Mouse (Mus musculus): Measurements from ENCODE around the gene Gpr150. TPM values are rescaled to one million over a fixed set of nuclear protein-coding genes. Genes with fewer than 3 reads are reported as not detected.
A peak's percentile ranks its signal among the peaks of the same experiment; 100 is the strongest.

Gpr150 gene
- 1 to 10 TPM; 2.8 to 2.9 TPM for total RNA-seq (2021)

DNA sequence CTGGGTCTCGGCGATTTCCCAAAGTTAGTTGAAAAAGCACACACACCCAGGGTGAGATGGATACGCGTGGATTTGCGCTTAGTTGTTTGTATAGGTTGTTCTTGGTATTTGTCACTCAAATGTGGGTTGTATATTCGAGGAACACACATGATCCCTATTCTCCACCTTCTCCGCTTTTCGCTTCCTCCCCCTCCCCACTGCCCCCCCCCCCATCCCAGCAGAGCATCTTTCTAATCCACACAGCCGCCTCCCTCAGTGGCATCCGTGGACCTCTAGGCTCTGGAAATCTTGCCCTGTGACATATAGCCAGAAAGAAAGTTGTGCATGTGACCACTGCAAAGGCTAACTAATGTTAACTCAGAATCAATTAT lies at the start of gene Gpr150:
Gene Gpr150, minus strand, starts transcription at position 101 of the 371 bp plus-strand sequence.
- no peak for DNase-seq
- intact Hi-C loops (cut with DNase I) = no loop called here

DNA sequence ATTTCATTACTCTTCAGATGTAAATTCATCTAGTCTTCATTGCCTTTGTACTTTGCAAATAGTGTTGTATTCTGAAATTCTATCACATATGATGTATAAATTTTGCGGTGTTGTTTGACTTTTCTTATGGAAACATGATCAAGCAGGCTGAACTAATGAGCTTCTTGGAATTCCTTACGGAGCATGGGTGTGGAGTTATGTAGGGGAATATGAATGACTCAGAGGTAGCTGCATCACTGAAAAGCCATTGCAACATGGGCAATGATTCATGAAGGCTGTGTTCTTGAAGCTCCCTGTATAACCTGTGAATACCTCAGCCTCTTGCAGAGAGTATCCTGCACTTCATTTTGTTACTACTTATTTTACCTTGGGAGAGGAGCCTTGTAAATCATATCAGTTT lies 45.2 kb upstream of the Gpr150 start:
- DNase-seq = no peak
- intact Hi-C loops (cut with DNase I) = no loop called here

DNA sequence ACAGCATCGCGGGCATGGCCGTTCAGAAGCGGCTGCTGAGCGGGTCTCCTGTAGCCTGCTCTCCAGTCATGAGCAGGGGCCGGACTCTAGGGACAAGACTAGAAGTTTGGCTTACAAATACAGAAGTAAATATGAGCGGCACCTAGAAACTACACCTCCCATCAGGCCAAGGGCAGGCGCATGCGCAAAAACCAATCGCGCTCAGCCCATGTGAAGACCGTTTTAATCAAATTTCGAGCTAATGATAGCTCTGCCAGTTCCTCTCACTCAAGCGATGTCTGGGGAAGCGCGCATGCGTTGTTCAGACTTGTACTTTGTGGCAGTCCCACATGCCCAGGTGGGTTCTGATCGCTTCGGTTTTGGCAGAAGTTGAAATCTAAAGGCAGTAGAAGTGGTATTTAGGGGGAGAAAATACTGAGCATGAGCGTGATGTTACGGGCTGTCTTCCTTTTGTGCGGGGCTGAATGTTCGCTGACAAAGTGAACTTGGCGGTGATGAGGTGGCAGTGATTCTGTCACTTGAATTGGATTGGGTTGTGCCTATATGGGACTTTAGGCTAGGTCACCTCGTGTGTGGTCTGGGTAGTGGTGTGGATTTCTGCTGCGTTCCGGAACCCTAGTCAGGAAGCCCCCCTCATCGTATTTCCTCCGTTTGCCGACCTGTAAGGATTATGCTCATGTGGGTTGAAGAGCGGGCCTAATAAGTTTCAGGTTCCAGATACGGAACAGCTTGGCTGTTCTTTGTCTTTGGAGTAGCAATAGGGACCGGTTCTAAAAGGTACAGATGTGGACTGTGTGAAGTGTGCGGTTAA lies 41.9 kb upstream of the Gpr150 start, which contains the start of the genes Arsk and Ttc37:
Gene Arsk, minus strand, starts transcription at position 168 of the 811 bp plus-strand sequence.
Gene Ttc37, plus strand, starts transcription at position 242 of the 811 bp plus-strand sequence.
- intact Hi-C loops (cut with DNase I) = no loop called here
- DNase-seq = peak; percentile 95

DNA sequence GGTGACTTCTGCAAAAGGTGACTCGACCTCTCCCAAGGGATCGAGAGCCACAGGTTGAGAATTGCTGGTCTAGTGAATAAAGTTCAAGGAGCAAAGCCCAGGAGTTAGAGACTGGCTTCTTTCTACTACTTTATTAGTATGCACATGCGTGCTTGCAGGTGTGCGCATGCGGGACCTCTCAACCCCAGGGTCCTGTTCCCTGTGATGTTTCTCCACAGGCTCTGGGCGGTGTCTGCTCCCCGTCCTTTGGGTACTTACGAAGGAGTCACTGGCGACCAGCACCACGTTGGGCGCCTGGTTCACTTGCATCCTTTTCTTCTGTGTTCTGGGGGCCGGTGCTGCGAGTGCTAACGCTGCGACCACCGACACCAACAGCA lies 41.3 kb upstream of the Gpr150 start:
- intact Hi-C loops (cut with DNase I) = no loop called here

DNA sequence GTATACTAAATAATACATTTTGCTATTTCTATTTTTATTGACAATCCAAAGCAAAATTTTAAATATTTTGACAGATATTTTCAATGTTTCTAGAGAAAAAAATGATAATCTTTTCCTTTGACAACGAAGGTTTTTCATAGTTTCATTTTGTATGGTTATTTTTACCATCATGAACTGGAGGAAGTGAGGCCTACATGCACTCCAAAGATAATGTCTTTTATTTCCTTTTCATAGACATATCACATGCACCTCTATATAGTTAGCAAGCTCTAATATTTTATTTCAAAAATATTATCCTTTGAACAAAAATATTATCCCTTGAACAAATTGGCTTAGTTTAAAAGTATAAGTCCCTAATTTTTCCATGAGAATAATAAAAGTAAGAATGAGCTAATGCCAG lies 17.5 kb upstream of the Gpr150 start:
- intact Hi-C loops (cut with DNase I) = no loop called here
- DNase-seq = no peak

More for the DNA sequence above, 41.3 kb upstream of the Gpr150 start:
- no peak for DNase-seq

DNA sequence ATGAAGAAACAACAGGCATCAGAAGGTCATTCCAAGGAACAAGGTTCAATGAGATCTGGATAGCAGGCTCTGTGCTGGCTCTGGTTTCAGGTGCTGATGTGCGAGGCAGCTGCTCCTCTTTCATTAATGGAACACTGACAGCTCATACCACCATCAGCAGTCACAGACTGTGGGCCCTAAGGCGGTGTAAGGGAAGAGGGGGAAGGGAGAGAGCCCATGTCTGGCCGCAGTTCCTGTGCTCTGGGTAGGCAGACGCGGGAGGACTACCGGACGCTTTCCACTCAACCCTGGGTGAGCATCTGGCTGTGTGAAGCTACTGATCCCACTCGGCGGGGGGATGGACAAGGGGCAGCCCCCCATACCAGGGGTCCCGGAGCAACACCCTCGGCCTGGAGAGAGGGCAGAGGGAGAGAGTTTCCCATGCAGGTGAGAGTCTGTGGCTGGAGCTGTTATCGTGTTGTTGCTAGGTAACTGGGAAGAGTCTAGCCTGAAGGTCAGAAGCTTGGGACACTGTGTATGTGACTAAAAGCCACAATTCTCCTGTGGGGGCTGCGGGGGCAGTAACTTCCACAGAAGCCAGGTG lies 7.7 kb upstream of the Gpr150 start:
- no peak for DNase-seq
- intact Hi-C loops (cut with DNase I) = no loop called here

DNA sequence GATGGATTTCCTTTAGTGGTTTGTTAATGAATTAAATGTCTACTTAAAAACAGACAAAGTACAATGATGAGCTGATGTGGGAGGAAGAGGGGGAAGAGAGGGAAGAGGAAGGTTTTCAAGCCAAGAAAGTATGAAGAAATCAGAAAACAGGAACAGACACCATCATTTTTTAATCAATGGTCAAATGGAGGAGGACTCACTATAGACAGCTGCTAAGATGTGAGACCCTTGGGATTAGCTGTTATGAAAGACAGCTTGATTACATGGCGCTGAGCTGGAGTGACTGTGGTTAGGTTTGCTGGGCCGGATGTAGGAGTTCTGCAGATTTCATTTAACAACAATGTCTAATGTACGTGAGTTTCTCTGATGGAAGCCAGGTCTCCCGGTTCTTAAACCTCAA lies 6.8 kb upstream of the Gpr150 start:
- no peak for DNase-seq
- intact Hi-C loops (cut with DNase I) = no loop called here

DNA sequence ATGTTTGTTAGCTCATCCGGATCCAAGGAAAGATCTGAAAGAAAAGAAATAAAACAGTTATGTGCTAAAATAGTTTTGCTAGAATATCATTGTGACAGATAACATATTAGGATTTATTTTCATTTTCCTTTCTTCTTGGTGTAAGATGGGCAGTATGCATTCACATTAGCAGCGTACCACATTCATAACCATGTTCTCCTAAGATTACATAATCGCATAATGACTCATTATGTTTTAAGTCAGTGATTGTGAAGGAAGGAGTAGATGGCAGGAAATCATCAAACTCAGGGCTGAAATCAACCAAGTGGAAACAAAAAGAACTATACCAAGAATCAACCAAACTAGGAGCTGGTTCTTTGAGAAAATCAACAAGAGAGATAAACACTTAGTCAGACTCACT lies 5.8 kb upstream of the Gpr150 start:
- intact Hi-C loops (cut with DNase I) = no loop called here
- no peak for DNase-seq

DNA sequence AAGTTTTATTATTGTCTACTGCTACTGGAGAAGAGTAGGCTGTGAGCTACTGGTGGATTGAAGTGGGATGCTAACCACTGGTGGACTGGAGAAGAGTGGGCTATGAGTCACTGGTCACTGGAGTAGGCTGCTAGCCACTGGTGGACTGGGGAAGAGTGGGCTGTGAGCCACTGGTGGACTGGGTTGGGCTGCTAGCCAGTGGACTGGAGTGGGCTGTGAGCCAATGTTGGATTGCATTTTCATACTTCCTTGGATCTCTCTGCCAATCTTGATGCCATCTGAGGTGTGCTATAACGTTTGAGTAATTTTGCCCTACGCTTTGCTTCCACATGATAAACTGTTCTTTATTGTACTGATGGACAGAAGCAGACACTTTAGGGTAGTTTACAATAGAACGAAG lies 5.3 kb upstream of the Gpr150 start:
- intact Hi-C loops (cut with DNase I) = no loop called here

DNA sequence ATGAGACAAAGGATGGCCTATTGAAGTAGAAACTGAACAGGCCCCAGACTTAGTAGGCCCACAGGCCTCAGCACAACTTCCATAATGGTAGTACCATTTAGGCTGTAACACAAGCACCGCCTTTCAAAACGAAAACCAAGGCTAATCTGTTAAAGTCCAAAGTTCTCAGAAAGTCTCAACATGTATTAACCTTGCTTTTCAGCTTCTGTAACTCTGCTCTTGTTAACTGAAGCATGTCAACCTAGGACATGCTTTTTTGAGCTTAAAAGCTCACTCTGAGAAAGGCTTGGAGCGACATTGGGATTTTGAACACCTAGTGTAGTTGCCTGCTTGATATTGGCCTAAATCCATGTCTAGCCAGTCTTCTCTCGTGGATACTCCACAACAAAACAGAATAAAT lies 2.8 kb upstream of the Gpr150 start:
- intact Hi-C loops (cut with DNase I) = no loop called here
- DNase-seq = no peak

More for the DNA sequence above, 5.3 kb upstream of the Gpr150 start:
- DNase-seq = peak; percentile 8

DNA sequence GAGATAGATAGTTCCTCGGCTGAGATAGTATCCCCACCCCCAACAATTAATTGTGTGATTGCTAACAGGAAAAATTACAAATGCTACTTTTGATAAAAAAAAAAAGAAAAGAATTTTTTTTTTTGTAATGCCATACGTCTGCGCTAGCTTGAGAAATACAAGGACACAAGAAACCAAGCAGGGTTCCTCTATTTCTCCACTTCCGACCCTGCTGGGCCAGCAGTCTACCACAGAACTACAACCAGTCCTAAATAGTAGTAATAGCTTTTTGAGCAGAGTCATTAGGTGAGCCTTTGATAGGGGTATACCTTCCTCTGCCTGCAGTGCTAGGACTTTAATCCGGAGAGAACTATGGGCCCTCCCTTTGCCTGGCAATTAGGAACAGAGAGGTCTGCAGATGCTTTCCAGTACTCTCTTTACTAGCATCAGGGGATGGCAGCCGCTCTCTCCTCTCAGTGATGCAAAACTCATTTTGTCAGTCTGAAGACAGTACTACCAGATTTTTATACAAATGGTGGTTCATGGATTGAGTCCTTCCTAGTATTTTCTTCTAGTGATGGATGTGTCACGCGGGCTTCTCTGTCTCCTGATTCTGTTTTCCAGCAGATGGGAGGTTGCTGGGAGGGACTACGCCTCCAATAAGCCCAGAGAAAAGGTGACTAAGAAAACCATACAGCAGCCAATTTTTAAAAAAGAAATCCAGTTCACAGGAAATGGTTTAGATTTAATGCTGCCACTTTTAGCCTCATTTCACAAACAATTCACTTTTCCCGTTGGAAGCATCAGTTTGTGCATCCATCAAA lies 672 bp upstream of the Gpr150 start:
- intact Hi-C loops (cut with DNase I) = no loop called here
- DNase-seq = no peak

DNA sequence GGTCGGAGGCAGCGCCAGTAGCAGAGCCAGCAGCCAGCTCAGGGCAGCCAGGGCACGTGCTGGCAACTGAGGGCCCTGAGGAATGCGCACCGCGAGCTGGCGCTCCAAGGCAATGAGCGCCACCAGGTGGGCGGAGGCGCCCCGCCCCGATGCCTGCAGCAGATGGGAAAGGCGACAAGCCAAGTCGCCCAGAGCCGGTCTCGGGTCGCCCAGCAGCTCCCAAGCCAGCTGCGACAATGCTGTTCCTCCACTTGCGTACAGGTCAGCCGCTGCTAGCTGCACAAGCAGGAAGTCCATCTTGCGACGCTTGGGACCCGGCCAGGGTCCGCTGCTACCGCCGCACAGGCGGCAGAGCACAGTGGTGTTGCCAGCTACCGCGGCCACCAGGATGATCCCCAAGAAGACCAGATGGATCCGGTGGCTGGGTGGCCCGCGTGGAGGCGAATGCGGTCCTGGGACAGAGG lies 503 bp downstream of the Gpr150 start:
- peak; percentile 77 for DNase-seq
- intact Hi-C loops (cut with DNase I) = no loop called here

DNA sequence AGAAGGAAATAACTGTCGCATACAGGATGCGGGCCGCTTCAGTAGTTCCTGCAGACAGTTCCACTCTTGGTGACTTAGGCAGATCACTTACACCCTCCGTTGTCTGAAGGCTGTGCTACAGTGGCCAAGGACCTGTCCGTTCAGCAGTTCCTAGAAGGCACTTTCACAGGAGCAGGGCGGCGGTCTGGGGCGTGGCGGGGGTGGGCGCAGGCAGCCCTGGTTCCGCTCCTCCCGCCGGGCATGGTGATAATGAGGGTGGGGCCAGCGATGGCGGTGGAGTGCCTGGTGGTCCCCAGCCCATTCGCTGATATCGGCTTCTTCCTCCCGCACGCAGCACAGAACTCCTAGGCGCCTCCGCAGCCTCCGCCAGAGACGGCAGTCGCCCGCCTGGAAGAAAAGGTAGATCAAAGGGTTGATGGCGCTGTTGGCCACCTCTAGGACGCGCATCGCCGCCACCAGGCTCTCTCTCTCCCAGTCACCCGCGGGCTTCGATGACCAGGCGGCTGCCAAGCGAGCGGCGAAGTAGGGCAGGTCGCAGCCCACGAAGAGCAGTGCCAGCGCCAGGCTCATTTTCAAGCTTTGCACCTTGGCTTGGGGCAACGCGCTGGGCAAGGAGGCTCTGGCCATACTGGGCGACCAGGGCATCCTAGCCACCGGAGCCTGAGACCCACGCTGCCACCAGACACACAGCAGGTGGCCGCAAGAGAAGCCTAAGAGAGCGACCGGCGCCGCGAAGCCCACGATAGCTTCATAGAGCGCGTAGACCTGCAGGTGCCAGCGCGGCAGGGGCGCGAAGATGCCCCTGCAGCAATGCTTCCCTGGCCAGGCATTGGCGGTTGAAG lies 1.2 kb downstream of the Gpr150 start:
- intact Hi-C loops (cut with DNase I) = no loop called here

DNA sequence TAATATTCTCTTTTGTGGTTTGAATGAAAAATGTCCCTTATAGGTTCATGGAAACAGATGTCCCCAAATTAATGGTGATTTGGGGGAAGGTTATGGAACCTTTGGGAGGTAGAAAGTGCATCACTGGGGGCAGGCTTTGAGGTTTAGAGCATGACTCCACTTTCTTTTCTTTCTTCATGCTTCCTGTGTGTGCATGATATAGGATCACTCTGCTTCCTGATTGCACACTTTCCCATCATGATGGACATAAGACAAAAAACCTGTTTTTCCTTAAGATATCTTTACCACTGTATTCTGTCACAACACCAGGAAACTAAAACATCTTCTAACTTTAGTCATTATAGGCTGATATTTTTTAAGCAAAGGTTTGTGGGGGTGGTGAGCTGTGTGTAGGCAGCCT lies 11.8 kb downstream of the Gpr150 start:
- intact Hi-C loops (cut with DNase I) = no loop called here
- no peak for DNase-seq

More for the DNA sequence above, 1.2 kb downstream of the Gpr150 start:
- peak; percentile 37 for DNase-seq

DNA sequence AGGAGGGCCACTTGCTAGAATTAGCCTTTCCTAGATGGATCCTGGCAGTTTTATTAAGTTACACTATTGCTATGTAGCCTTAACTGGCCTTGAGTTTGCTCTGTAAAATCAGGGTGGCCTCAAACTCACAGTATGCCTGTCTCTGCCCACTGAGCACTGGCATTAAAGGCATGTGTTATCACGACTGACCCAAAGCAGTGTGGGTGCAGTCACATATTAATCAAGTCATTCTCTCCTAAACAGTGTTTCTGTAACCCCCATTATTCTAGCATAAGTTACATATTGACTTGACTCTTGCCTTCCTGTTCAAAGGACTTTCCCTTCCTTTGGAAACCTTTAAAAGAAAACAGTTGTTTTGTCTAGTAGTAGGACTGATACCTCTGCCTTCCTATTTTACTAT lies 14.3 kb downstream of the Gpr150 start:
- intact Hi-C loops (cut with DNase I) = no loop called here
- DNase-seq = no peak

DNA sequence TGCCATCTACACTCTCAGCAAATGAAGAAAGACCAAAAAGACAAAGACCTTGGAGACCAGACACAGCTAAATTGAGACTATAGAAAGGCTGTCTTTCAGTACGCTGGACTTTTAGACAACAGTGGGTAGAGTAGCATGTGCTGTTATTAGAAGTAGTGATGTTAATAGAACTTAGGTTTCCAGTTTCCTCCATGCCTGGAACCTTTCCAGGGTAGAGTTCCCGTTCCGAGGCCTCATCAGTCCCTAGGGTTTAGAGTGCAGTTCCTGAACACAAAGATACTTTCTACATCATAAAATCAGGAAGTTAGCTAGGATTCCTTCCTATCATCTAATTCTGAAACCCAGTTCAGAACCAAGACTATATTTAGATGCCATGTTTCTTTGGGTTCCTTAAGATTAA lies 32.2 kb downstream of the Gpr150 start:
- DNase-seq = no peak
- intact Hi-C loops (cut with DNase I) = loop anchor here (5.0 to 10.0 kb wide), 3 partner anchors 147 to 797 kb away; no protein-coding TSS in a partner anchor

DNA sequence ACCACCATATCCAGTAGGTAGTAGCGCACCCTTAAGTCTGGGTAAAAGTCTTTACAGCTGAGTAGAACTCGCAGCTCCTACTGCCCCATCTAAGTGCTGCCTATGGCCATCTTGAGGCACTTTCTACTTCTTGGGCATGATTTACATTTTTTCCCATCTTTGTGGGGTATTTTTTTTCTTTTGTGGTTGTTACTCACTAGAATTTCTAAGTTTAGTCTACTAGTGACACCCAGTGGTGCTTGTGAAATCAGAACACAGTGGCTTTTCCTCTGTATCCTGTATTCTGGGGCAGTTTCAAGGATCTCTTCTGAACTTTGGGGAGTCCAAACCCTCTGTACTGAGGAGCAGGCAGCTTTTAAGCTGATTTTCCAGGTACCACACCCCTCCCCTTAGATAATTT lies 35.0 kb downstream of the Gpr150 start:
- intact Hi-C loops (cut with DNase I) = loop anchor here (5.0 to 10.0 kb wide), 3 partner anchors 144 to 794 kb away; no protein-coding TSS in a partner anchor
- DNase-seq = no peak

DNA sequence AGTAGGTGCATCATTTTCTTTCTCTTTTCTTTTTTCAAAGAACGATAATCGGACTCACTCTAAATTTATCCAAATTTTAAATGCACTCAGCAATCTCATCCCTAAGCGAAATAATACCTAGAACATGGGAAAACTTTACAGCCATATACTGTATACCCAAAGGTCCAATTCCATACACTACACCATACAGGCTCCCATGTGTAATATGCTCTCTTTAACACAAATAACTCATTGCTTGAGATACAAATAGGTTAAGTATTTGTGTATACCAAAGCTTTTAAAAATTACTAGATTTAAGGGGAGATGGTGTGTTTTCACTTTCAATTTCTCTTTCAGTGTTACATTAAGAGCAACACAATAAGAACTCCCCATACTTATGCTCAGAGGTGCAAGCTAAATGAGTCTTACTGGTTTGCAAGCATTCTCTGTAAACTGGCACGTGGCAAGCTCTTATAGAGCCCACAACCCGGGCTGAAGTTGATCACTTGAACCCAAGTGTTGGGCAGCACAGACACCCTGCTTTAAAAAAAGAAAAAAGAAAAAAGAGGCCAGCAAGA lies 37.9 kb downstream of the Gpr150 start:
- intact Hi-C loops (cut with DNase I) = loop anchor here (5.0 kb wide), 1 partner anchor 77 kb away; the partner anchor contains the start of gene Rhobtb3

DNA sequence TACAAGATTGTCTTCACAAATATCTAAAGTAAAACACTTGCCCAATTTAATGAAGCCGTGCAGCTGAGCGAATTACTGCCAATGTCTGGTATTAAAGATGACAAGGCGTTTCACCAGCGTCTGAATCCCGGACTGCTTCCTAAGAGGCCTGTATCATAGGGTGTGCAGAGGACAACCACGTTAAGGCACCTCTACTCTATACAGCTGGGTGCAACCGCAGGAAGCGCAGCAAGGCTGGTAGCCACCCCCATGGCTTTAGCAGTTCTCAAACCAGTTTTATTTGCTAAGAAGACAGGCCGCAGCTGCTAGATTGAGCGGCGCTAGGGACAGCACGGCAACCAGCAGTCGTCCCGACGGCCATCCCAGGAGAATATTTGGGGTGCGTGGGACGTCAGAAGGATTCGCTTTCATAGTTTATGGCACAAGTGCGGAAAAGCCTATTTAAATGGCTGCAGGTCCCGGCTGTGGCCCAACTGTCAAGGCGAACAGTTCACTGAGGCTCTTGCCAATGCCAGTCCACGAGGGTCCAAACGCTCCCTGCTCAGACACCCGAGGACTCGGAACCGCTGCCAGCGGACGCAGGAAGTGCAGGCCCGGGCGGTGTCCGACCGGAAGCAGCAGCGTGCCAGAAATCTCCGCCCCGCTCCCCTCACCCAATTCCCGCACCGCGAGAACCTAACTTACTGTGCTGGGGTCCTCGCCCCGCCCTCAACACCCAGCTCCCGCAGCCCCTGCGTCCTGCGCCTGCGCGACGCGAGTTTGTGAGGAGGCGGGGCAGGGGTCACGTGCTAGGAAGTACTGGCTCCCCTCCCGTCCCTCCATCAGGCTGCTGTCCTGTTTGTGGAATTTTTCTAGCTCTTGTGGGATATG lies 38.6 kb downstream of the Gpr150 start, which contains the start of gene Rfesd:
Gene Rfesd, minus strand, starts transcription at position 746 of the 870 bp plus-strand sequence.
- DNase-seq = peak; percentile 99
- intact Hi-C loops (cut with DNase I) = loop anchor here (5.0 kb wide), 1 partner anchor 76 kb away; the partner anchor contains the start of gene Rhobtb3

More for the DNA sequence above, 37.9 kb downstream of the Gpr150 start:
- DNase-seq = no peak
